Mouse (Mus musculus): ENCODE results near the gene Folr1.

The Folr1 gene

DNA sequence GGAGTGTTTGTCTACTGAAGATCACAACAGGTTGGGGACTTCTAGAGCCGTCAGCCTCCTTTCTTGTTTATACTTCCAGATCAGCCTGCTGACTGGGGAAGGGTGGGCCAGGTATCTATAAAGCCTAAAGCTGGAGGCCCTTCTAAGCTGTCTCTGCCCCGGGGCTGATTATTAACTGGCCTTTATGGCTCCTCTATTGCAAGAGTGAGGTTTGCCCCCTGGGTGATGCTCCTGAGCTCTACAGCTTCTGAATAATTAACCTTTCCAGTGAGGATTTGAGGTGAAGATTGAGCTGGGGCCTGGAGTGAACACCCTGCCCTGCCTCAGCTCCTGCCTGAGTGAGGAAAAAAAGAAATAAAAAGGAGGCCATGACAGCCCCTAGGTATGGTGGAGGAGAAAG is at the start of gene Folr1:
Gene Folr1, minus strand, starts transcription at position 160 of the 400 bp plus-strand sequence.
- no peak for DNase-seq

DNA sequence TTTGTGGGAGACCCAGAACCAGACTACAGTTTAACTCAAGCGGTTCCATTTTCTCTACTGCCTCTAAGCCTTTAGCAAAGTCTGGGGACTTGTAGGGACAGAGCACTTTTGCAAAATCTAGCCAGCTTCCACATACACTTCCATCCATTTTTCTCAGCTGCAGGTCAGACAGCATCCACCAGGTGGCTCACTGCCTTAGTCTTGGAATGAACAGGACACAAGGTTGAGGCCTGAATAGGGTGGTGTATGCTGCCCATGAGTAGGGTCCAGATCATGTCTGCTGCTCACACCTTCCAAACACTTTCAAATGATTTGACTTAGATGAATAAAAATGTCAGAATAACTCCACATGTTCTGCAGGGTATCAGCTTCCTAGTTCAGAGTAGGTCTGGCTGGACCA is 47.5 kb upstream of the Folr1 start:
- peak; percentile 58 for DNase-seq

DNA sequence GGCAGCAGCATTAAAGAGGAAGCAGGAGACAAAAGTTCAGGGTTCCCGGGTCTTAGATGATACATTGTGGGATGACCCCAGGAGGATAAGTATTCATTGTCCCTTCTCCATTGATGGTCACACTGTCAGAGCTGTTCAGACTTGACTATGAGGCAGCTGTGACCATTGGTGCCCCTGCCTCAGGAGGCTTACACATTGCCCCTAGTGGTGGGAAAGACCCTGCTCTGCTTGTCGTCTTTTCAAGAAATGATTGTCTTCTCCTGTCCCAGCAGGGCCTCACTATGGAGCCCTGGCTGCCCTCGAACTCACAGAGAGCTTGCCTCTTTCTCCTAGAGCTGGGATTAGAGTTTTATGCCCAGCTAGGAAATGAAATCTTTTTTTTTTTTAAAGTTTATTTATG is 41.4 kb upstream of the Folr1 start:
- DNase-seq: no peak

DNA sequence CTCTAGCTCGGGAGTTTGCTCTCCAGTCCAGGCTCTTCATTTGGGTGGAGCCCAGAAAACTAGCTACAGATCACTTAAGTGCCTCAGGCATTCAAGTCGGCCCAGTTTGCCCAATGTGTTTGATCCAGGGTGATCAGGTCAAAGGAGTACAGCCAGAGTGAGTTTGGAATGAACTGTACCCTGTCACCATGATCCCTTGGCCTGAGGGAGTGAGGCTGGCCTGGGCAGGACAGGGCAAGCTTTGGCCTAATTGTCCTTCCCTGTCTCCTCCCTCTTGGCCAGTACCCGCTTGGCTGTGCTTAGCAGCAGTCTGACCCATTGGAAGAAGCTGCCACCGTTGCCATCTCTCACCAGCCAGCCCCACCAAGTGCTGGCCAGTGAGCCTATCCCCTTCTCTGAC is 39.5 kb upstream of the Folr1 start:
- no peak for DNase-seq

DNA sequence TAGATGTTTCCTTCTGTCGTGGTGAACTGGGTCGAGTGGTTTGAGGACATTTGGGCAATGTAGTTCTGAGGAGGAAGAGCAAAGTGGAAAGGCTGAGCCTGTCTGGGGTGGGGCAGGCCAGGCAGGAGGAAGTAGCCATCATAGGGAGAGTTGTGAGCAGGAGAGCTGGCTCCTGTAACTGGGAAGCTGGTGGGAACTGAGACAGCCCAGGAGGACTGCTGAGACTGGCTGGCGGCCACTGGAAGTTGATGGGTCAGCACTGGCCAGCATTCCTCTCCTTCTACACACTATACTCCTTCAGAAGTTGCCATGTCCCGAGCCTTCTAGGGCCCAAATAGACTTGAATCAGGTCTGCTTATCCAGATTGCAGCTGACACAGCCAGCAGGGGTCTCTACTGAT is 37.8 kb upstream of the Folr1 start:
- DNase-seq: no peak

DNA sequence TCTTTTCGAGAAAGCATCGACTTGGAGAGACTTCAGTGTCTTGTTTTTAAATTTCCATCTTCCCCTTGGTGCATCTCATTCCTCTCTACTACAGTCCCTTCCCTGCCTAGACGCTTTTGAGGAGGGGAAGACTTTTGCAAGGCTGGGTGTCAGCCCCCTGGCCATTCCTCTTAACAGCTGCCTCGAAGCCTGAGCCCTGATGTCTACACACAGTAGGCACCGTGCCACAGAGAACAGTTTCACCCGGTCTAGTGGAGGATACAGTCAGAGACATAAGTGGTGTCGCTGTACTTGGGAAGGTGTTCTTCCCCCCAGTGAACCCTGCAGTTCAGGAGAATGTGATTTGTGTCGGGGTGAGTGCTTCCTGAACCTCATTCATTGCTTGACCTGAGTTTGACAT is 36.1 kb upstream of the Folr1 start:
- no peak for DNase-seq

DNA sequence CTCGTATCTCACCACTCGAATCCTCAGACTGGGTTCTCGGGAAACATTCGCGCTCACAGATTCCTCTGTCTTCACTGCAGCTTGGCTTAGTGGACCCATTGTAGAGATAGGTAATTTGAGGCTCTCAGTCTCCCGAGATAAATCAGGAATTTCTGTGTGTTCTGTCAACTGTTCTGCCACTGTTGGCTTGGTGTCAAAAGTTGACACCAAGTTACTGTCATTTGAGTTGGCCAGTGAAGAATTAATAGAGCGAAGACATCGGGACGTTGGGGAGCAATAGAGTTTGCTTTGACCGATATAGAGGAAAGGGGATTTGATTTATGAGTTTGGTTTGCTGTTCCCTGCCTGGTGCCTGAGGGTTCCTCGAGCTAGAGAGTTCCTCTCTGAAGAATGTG is 35.7 kb upstream of the Folr1 start, which contains the start of gene Tomt:
Gene Tomt, minus strand, starts transcription at position 73 of the 395 bp plus-strand sequence.
- no peak for DNase-seq

DNA sequence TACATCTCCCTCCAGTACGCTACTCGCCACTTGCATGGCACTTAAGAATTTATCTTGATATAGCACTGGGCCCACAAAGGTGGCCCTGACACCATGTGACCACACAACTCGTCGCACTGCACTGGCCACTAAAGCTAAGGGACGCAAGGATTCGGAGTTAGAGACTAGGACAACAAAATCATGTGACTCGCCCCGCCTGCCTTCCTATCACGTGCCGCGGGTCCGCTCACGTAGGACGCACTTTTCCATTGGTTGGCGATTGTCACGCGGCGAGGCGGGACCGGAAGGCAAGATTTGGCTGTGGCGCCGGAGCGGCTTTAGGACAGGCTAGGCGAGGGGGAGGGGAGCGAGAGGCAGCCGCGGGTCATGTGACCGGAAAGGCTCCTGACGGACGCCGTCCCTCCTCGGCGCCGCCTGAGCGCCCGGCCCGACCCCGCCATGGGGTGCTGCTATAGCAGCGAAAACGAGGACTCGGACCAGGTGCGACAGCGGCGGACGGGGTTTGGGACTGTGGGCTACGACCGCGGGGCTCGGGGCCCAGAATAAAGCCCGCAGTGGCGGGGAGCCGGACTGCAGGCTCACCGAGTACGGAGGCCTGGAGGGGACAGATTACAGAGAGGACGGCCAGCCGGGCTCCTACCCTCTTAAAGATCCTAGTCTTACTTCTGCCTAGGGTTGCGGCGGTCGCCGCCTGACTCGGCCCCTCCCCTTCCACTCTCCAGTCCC is 35.1 kb upstream of the Folr1 start, which contains the start of gene Lamtor1:
Gene Lamtor1, plus strand, starts transcription at position 344 of the 726 bp plus-strand sequence.
- DNase-seq: peak; percentile 99

DNA sequence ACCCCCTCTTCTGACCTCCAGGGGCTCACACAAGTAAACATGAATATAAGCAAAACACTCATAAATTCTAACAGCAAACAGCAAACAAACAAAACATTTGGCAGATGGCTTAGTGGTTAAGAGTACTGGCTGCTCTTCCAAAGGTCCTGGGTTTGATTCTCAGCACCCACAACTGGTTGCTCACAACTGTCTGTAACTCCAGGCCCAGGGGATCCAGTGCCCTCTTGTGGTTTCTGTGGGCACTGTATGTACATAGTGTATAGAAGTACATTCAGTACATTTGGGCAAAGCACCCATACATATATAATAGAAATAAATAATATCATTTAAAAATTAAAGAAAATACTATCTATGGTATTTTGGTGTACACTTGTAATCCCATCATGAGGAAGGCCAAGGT is 32.3 kb upstream of the Folr1 start:
- DNase-seq: no peak

DNA sequence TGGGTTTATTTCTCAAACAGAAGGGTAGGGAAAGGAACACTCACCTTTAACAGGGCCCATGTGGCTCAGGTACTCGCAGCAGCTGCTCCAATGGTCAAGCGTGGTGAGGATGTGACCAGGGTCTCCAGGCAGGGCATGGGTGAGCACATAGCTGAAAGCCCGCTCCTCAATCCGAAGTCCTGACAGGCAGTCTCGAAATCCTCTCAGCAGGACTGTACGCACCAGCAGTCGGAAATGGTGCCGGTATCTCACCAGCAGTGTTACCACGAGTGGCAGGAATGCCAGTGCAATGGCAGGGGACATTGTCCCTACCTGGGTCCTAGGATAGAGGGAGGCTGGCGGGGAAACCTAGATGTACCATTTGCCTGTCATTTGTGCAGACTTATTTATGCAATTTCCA is 31.4 kb upstream of the Folr1 start:
- DNase-seq: no peak

DNA sequence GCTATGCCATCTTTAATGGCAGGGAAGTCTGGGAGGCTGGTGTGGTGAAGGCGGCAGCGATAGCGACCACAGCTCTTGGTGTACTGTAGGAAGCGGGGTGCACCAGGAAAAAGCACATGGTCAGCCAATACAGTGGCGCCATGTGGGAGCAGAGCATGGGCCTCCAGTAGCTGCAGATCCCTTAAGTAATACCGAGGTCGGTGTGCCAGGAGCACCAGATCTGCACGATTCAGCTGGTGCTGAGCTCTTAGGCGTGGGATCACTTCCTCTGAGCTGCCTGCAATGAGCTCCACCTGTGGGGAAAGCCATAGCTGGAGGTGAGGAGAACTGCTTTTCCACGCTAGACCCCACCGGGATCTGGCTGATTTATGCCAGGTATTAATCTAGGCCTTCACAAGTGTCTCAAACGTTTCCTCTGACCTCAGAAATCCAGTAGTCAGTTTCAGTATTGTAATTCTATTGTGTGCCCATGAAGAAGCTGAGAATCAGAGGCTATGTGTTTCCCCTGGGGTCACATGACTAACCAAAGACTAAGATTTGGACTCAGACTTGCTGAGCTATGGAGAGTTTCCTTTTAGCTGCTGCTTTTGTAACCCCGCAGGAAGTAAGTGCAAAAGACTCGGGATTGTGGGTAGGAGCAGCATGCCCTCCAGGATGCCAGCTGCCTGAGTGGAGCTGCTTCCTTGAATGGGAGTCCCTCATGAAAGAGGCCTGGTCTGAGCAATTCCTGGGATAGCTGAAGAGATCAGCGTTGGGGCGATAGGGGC is 29.9 kb upstream of the Folr1 start:
- DNase-seq: no peak

DNA sequence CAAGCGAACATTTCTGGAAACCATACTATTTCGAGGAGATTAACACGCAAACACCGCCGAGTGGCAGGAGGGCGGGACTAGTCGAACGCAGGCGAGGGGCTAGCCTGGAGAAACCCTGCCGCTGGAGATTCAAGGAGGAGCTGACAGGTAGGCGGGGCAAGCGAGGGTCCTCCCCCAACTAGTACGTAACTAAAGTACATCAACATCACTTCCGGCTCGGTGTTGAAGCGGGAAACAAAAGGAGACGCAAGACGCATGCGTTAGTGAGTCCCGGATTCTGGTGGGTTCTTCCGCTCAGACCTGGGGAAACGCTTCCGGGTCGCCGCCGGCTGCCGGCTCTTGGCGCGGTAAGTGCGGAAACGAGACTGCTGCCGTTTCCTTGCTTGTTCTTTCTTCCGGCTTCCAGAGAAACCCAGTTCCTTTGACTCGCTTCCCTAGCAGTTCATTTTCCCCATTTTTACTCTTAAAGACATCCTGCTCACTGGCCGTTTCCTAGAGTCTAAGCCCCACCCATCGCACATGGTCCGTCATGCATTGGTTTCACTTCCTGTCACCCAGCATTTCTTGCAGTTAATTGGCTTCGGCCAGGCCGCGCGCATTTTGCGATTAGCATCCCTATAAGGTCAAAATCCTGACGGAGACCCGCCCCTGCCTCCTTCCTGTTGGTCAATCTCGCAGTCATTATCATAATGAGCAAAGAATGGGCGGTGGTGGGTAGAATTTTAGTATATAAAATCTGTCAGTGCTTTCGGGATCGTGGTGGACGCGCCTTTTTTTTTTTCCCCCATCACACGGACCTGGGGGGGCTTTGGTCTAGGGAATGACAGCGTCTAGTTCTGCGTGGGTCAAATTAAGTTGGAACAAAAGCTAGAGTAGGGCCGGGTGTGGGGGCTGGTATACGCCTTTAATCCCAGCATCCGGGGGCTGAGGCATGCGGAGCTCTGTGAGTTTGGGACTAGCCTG is 25.8 kb upstream of the Folr1 start:
- peak; percentile 96 for DNase-seq

DNA sequence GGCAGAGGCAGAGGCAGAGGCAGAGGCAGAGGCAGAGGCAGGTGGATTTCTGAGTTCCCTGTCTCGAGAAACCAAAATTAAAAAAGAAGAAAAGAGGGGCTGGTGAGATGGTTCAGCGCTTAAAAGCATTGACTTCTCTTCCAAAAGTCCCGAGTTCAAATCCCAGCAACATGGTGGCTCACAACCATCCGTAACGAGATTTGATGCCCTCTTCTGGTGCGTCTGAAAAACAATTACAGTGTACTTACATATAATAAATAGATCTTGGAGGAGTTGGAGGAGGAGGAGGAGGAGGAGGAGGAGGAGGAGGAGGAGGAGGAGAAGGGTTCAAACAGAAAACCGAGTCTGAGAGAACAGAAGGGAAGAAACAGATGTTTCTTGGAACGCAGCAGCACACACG is 25.1 kb upstream of the Folr1 start:
- no peak for DNase-seq

DNA sequence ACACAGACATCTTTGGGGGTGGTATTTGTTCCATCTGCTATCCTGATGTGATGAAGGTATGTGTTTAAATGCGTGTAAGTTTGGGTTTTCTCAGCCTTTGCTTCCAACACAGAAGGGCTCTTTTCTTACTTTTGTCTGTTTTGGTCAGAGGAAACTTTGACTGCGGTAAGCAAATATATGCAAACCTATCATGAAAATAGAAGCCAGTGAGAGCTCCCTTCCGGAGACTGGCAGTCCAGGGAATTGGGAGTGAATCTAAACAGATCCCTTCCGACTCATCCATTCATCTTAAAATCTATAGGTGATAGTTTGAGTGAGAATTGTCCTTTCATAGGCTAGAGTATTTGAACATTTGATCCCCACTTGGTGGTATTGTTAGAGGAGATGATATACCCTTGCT is 17.9 kb upstream of the Folr1 start:
- DNase-seq: no peak

DNA sequence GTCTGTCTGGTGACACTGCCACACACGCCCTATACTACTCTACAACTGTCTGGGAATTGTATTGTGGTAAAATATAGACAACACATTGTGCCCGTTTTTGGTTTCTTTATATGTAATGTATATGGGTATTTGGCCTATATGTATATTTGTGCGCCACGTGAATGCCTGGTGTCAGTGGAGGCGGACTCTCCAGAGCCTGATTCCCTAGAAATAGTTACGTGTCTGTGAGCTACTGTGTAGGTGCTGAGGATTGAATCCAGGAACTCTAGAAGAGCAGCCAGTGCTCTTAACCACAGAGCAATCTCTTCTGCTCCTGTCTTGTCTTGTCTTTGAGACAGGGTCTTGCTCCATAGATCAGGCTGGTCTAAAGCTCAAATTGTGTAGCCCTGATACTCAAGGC is 15.7 kb upstream of the Folr1 start:
- no peak for DNase-seq

DNA sequence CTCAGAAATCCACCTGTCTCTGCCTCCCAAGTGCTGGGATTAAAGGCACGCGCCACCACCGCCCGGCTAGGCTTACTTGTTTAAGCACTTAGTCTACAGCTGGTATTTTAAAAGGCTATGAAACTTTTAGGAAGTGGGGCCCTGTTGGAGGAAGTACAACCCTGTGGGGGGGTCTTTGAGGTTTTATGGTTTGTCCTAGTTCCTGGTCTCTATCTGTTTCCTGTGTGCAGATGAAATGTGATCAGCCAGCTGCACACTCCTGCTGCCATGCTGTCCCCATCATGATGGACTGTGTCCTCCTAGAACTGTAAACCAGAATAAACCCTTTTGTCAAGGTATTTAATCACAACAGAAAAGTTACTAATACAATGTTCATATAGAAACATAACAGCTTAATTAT is 13.6 kb upstream of the Folr1 start:
- no peak for DNase-seq

DNA sequence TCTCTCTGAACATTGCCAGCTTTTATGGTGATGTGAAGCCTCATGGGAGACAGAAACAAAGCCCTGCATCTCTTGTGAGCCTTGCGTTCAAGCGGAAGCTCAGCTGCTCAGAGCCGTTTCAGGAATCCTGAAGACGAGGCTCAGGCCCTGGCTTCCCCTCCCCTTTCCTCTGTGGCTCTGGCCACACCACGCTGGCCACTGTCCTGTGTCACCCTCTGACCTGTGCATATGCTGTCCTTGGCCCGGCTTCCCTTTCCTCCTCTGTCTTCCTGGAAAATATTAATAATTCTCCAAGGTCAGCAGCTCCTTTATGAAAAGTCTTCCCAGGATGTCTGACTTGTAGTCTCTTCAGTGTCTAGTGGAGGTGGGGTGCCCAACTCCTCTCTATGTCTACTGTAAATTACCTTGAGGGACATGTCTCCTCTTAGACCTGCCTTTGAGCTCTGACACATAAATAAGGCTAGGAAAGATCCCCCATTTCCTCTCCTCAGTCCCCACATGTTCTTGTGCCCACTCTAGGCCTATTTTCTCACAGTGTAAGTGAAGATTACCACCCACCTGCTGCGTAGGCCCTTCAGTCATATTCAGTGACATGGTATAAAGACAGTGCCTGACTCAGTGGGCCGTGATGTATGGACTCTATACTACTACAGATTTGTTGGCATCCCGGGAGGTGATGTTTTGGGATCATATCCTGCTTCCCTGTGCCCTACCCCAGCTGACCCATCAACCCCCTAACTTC is 12.0 kb upstream of the Folr1 start:
- no peak for DNase-seq

DNA sequence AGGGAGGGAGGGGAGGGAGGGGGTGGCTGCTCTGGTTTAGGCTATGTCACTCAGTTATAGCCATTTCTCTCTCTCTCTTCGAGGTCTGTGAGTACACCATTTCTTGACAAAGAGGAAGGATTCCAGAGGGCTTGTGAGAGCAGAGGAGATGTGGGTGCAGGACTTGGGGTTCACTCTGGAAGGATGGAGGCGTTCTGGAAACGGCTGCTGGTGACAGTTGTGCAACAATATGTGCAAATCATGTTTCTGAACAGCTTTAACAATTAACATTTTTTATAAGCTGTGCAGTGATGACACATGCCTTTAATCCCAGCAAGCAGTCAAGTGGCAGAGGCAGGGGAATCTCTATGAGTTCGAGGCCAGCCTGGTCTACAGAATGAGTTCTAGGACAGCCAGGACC is 10.3 kb upstream of the Folr1 start:
- DNase-seq: no peak

DNA sequence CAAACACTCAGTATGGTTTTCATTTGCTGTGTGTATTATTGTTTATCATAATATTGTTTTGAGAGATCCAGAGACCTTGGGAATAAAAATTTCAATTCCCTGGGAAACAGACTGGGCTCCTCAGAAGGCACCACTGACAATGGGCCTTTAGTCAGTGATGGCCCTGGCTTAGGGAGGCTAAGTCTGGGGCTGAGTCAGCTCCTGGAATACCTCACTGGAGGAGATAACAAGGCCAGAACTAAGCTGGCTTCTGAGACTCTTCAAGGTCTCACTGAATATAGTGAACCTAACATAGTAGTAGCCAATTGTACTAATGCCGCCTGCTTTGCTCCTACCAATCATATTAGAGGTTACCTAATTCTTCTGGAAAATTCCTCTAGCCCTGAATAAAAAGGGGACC is 5.4 kb upstream of the Folr1 start:
- DNase-seq: no peak

DNA sequence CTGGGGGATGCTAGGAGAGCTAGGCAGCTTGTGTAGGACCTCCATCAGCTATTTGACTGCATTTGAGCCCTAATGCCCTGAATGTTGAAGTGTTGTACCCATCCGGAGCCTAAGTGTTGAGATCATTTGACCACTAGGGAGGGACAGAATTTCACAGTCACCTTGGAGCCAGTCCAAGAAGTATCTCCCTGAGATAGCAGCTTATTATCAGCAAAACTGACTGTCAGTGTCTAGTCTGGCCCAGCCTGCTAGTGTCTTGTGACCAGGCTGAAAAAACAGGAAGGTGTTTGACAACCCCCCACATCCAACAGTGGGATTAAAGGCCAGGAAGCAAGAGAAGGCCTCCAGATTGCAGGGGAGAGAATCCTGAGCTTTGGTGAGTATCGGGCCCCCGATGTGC is 708 bp upstream of the Folr1 start:
- no peak for DNase-seq

DNA sequence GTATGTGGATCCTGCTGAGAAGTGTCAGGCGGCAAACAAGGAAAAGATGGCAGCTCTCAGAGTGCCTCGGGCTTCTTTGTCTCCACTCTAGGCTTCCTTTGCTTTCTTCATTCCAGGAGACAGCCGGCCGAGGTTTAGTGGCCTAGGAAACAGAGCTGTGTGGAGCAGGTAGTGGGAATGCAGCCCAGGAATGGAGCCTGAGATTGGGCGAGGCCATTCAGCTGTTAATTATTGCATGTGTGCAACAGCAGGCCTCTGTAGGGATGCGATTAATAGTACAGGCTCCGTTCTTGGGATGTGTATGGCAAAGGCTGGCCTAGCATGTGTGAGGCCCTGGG is 1.5 kb downstream of the Folr1 start:
- DNase-seq: no peak

DNA sequence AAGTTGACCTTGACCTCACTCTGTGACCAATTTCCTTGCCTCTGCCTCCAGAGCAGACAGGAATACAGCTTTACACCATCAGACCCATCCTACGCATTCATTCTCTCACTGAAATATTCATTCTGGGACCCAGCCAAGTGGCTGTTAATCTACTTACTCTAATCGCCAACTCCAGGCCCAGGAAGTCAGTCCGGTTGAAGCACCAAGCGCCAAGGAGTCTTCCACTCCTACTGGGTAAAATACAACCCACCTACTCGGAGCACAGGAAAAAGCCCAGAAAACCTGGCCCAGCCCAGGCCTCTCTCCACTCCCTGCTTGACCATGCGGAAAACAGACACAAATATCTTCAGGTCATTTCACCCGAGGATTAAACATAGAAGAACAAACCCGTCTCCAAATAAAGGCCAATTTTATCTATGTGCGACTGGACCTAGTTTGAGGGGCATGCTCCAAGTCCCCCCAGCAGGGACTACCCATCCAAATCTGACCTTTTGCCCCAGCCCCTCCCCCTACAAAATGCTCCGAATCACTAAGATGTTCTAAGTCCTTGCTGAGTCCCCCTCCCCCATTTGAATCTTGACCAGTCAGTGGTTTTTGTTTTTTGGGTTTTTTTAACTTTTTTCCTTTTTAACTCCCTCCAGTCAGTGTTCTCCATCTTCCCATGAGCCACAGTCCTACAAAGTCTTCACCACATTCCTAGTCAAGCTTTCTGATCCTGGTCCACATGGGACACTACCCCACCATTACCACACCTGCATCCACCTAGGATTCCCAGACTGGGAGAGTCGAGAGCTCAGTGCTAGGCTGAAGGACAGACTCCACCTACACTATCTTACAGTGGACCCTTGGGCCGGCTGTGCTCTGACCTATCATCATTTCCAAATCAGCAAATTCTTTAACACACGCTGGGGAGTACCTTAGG is 2.1 kb downstream of the Folr1 start:
- DNase-seq: no peak
